Mouse (Mus musculus) forebrain, embryonic 16.5 days (tissue): ENCODE measurements at regions not wholly inside any gene's neighbourhood (a gene's known extent, or its start where the extent isn't known, plus 50 kb on each side); places are given as distances from the start of the nearest gene placed in this dataset.

Experiments
- ATAC-seq: fragments of 200-750 bp; cut with Nextera tagmentation; 2 replicates; pipeline ENCODE4 v1.8.0; 2017; ENCODE audit warnings: mild to moderate bottlenecking, moderate library complexity
- H3K27ac ChIP-seq: fragments of 300-500 bp; sonication (generic); 2 replicates; pipeline ENCODE4 v1.5.1; 2014; ENCODE audit warnings: low read length, control low read depth
- H3K27me3 ChIP-seq: fragments of 300-500 bp; sonication (generic); replicated peaks from 2 replicates; pipeline ENCODE4 v1.6.1; 2014; ENCODE audit warnings: low read length; ENCODE audit not compliant: control insufficient read depth, insufficient read depth
- H3K36me3 ChIP-seq: fragments of 300-500 bp; sonication (generic); 2 replicates; pipeline ENCODE4 v1.6.1; 2014; ENCODE audit not compliant: control insufficient read depth, insufficient read depth
- H3K4me1 ChIP-seq: fragments of 300-500 bp; sonication (generic); replicated peaks from 2 replicates; pipeline ENCODE4 v1.6.1; 2014; ENCODE audit warnings: low read length; ENCODE audit not compliant: control insufficient read depth, insufficient read depth
- H3K4me2 ChIP-seq: fragments of 300-500 bp; sonication (generic); 2 replicates; pipeline ENCODE4 v1.6.1; 2014; ENCODE audit warnings: mild to moderate bottlenecking, low read length, control low read depth
- H3K4me3 ChIP-seq: fragments of 300-500 bp; sonication (generic); replicated peaks from 2 replicates; pipeline ENCODE4 v1.5.1; 2014; ENCODE audit warnings: mild to moderate bottlenecking, low read length, control low read depth
- H3K9ac ChIP-seq: fragments of 300-500 bp; sonication (generic); replicated peaks from 2 replicates; pipeline ENCODE4 v1.6.1; 2014; ENCODE audit warnings: low read depth, low read length, control low read depth
- H3K9me3 ChIP-seq: fragments of 300-500 bp; sonication (generic); 2 replicates; pipeline ENCODE4 v1.6.1; 2016; ENCODE audit warnings: low read length; ENCODE audit not compliant: control insufficient read depth
- WGBS: fragments of 180-500 bp; shearing (Covaris S2); extraction: QIAGEN DNeasy Blood & Tissue Kit; methylation state at CpG from one replicate; pipeline ENCODE4 v1.1.7; 2014; 5-methylcytosine and 5-hydroxymethylcytosine counted together

DNA sequence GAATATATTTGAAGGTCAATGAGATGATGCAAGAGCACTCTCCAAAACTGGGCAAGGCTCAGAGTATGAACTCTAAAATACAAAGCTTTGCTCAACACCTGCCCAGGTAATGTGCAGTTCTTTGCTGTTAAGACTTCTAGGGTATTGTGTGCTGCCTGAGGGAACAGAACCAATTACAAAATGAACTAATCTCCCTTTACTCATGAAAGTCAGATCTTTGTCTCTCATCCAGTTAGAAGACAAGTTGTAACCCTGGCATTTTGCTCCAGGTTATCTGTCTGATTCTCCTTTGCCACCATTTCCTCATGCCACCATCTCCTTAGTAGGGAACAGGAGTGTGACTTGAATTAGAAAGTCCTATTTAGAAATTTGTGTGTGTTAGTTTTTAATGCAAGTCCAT lies 243.5 kb upstream of the P2ry1 start:
- Histone ChIP-seq H3K4me1 (no peaks in the 10 kb centered on the region), H3K4me2 (no peak overlapping the region), H3K9me3 (no peaks in the 10 kb centered on the region), H3K9ac (no peak overlapping the region), H3K36me3 (no peaks in the 10 kb centered on the region), H3K27me3 (no peaks in the 10 kb centered on the region), H3K27ac (no peak overlapping the region), H3K4me3 (no peak overlapping the region)
- ATAC-seq = no peak

DNA sequence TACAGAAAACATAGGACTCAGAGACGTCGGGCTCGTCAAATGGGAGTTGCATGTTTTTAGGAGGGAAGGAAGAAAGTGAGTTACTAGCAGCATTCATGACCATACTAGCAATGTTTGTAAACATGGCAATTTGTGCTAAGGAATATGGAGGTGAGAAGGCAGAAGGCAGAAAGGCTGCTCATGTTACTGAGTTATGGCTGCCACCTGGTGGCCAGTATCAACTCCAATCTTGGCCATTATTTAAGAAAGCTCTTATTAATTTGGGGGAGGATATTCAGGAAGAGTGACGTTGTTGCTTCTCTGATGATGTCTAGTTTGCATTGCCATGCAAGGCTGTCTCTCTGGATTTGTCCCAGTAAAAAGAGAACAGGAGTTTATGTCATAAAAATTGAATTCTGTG lies 239.7 kb upstream of the P2ry1 start:
- Histone ChIP-seq H3K9ac (no peak overlapping the region), H3K4me3 (no peak overlapping the region), H3K27ac (no peak overlapping the region), H3K36me3 (no peaks in the 10 kb centered on the region), H3K9me3 (no peaks in the 10 kb centered on the region), H3K4me1 (no peaks in the 10 kb centered on the region), H3K4me2 (no peak overlapping the region), H3K27me3 (no peaks in the 10 kb centered on the region)
- WGBS = 60% methylated on average over 4 of the region's 4 CpGs
- ATAC-seq = 0 out of 2 replicates have a peak, but pooled peaks have one; percentile 23

DNA sequence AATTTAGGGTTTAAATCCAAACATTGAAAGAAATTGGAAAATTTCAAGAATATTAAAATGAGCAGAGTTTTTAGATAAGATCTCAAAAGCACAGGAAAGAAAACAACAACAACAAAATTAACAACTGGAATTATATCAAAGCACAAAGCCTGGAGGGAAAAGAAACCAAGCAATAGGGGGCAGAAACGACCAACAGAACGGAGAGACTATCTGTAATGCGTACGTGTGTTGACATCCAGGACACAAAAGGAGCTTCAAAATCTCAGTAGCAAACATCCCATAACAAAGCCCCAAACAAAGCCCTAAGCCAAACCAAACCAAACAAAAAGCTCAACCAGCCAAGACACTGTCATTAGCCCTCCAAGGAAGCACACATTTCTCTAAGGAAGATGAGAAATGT lies 237.5 kb upstream of the P2ry1 start:
- no peaks in the 10 kb centered on the region for H3K27me3 ChIP-seq
- H3K4me3 ChIP-seq = no peak overlapping the region
- no peak overlapping the region for H3K27ac ChIP-seq
- WGBS = 48% methylated on average over 4 of the region's 4 CpGs
- no peak for ATAC-seq
- no peak overlapping the region for H3K9ac ChIP-seq
- H3K4me2 ChIP-seq = no peak overlapping the region
- no peaks in the 10 kb centered on the region for H3K4me1 ChIP-seq
- H3K36me3 ChIP-seq = no peaks in the 10 kb centered on the region
- no peaks in the 10 kb centered on the region for H3K9me3 ChIP-seq

DNA sequence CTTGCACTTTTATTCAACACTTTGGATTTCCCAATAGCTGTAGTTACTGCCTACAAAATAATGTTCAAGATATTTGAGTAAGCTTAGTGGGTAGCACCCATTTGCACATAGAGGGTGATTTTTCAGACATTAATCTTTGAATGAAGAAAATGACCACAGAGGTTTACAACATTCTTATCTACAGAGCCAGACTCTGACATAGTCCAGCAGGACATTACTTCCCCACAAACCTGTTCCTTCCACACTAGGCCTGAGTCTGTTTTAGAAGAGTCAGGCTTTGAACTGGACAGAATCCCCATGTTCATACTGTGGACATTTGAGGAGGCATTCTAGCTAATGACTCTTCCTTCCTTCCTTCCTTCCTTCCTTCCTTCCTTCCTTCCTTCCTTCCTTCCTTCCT lies 233.6 kb upstream of the P2ry1 start:
- no peak overlapping the region for H3K27ac ChIP-seq
- H3K9me3 ChIP-seq = no peaks in the 10 kb centered on the region
- H3K4me3 ChIP-seq = no peak overlapping the region
- ATAC-seq = no peak
- no peaks in the 10 kb centered on the region for H3K4me1 ChIP-seq
- no peak overlapping the region for H3K9ac ChIP-seq
- H3K36me3 ChIP-seq = no peaks in the 10 kb centered on the region
- H3K4me2 ChIP-seq = no peak overlapping the region
- H3K27me3 ChIP-seq = no peaks in the 10 kb centered on the region

DNA sequence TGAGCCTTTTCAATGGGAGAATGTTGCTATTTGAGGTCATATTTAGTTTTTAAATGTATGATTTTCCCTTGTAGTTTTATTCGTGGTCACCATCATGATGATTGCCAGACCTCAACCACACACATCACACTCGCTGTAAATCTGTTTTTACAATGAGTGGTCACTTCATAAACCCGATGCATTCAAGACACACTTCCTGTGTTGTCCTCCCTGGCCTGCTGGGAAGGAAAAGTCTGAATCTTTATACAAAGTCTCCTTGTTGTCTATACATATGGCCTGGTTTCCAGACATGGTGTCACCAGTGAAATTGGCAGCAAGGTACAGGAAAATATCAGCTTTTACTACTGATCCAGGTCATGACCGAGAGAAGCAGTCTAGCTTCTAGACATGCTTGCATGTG lies 230.7 kb upstream of the P2ry1 start:
- H3K27me3 ChIP-seq = no peaks in the 10 kb centered on the region
- ATAC-seq = no peak
- WGBS = 91% methylated on average over 4 of the region's 4 CpGs
- H3K4me3 ChIP-seq = no peak overlapping the region
- no peak overlapping the region for H3K4me2 ChIP-seq
- no peak overlapping the region for H3K27ac ChIP-seq
- H3K4me1 ChIP-seq = no peaks in the 10 kb centered on the region
- H3K9ac ChIP-seq = no peak overlapping the region
- H3K36me3 ChIP-seq = no peaks in the 10 kb centered on the region
- no peaks in the 10 kb centered on the region for H3K9me3 ChIP-seq

DNA sequence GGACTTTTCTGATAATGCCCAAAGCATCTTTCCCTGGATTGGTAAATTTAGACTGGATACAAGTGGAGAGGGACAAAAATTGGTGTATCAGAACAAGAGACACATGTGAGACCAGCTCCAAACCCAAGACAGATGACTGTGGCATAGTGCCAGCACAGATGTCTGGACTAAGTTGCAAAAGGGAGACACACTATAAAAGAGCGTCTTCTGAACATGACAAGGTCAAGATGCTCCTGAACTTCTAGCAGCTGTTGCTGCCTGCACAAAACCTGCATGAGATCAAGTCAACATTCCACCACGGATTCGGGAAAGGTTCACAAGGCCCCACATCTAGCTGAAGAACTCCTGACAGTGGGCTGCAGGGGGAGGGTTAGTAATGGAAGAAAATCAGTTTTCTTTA lies 229.2 kb upstream of the P2ry1 start:
- H3K36me3 ChIP-seq = no peaks in the 10 kb centered on the region
- WGBS = 85% methylated on average over 3 of the region's 3 CpGs
- ATAC-seq = no peak

DNA sequence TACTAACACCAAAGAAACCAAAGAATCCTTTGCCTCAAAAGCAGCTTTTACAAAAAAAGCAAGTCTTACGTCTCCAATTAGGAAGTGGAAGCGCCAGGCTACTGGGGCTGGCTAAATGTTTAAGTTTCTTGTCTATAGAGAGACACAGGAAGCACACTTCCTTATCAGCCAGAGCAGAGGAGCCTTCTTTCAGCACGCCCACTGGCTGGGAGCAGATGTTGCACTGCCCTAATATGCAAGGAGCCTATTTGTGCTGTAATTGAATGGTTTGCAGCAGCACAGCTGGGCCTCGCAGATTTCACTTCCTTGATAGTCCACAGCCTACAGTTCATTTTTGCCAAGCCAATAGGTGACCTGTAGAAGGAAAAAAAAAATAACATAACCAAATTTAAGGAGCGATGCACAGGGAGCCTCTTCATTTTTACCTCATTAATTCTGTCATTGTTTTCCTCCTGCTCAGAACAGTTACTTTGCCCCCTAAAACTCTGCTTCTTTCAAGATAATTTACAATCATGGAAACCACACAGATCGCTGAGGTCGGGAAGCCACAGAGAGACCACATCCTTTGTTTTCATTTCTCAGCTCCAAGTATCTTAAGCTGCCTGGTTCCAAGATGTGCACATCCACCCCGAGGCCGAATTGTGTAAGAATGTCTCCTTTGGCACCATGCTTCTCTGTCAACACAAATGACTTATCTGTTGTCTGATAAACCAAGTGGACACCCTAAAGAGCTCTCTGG lies 217.3 kb upstream of the P2ry1 start:
- H3K4me3 ChIP-seq = no peak overlapping the region
- no peak for ATAC-seq
- no peaks in the 10 kb centered on the region for H3K4me1 ChIP-seq
- WGBS = 76% methylated on average over 9 of the region's 9 CpGs
- no peak overlapping the region for H3K4me2 ChIP-seq
- no peak overlapping the region for H3K9ac ChIP-seq
- no peaks in the 10 kb centered on the region for H3K27me3 ChIP-seq
- H3K36me3 ChIP-seq = no peaks in the 10 kb centered on the region
- no peaks in the 10 kb centered on the region for H3K9me3 ChIP-seq
- no peak overlapping the region for H3K27ac ChIP-seq

More for the DNA sequence above, 229.2 kb upstream of the P2ry1 start:
- H3K9me3 ChIP-seq = no peaks in the 10 kb centered on the region
- no peak overlapping the region for H3K27ac ChIP-seq
- no peaks in the 10 kb centered on the region for H3K27me3 ChIP-seq
- no peak overlapping the region for H3K4me2 ChIP-seq
- no peak overlapping the region for H3K9ac ChIP-seq
- H3K4me1 ChIP-seq = no peaks in the 10 kb centered on the region
- no peak overlapping the region for H3K4me3 ChIP-seq

DNA sequence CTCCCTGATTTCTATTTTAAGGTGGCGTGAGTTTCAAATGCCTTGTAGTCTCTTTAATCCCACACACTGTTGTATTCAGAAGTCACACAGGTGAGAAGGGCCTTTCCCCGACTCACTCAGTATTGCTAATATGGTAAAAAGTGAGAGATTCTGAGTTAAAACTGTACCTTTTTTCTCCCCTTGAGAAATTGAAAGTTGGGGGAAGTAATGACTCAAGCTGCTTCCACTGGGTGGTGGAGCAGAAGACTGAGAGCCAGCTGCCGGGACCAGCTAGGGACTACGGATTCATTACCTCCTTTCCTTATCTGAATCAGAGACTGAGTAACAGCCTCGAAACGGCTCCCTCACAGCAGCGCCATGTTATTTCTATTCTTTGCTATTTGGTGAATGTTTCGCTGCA lies 214.6 kb upstream of the P2ry1 start:
- 89% methylated on average over 8 of the region's 8 CpGs for WGBS
- H3K4me1 ChIP-seq = no peaks in the 10 kb centered on the region
- H3K4me2 ChIP-seq = no peak overlapping the region
- no peak overlapping the region for H3K4me3 ChIP-seq
- no peaks in the 10 kb centered on the region for H3K36me3 ChIP-seq
- no peak for ATAC-seq
- H3K27ac ChIP-seq = no peak overlapping the region
- H3K27me3 ChIP-seq = no peaks in the 10 kb centered on the region
- H3K9me3 ChIP-seq = no peaks in the 10 kb centered on the region
- no peak overlapping the region for H3K9ac ChIP-seq

DNA sequence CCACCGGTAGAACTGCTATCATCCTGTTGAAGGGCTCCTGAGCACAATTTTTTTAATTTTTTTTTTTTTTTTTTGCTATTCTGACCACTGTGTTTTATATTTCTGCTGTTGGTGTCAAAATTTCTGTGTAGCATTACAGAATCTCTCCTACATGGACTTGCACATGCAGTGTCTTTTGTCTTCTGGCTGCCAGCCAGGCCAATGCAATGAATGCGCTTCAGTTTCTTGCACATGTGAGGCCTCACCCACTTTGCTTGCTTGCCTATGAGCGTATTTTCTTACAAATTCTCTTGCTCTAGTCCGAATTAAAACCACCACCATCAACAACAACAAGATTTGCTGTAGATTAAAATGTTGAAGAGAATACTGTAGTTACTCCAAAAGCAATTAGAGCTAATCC lies 213.2 kb upstream of the P2ry1 start:
- Histone ChIP-seq H3K4me2 (no peak overlapping the region), H3K9me3 (no peaks in the 10 kb centered on the region), H3K9ac (no peak overlapping the region), H3K4me1 (no peaks in the 10 kb centered on the region), H3K4me3 (no peak overlapping the region), H3K36me3 (no peaks in the 10 kb centered on the region), H3K27ac (no peak overlapping the region), H3K27me3 (no peaks in the 10 kb centered on the region)
- WGBS = 81% methylated on average over 4 of the region's 4 CpGs
- ATAC-seq = no peak

DNA sequence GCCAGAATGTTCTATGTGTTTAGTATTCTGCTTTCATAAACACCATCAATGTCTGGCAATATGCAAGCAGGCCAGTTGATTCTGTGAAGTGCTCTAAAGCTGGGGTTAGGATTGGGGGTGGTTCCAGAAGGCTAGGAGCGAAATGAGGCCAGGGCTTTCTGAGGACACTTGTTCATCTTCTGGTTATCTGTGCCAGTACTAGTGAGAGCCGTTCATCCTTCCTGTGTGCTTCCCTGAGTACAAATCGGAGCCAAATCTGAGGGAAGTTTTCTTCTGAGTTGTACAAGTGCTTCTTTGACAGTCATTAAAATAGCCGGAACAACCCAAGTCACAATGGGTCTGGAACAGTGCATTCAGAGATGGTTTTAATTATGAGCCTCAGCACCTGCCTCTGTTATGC lies 210.4 kb upstream of the P2ry1 start:
- no peak for ATAC-seq
- no peak overlapping the region for H3K4me2 ChIP-seq
- WGBS = 49% methylated on average over 4 of the region's 4 CpGs

More for the DNA sequence above, 210.4 kb upstream of the P2ry1 start:
- Histone ChIP-seq H3K4me3 (no peak overlapping the region), H3K36me3 (no peaks in the 10 kb centered on the region), H3K9me3 (no peaks in the 10 kb centered on the region), H3K27ac (no peak overlapping the region), H3K4me1 (no peaks in the 10 kb centered on the region), H3K27me3 (no peaks in the 10 kb centered on the region), H3K9ac (no peak overlapping the region)
